ENCODE assay signal across 8 mouse cellular contexts in the genomic region with DNA sequence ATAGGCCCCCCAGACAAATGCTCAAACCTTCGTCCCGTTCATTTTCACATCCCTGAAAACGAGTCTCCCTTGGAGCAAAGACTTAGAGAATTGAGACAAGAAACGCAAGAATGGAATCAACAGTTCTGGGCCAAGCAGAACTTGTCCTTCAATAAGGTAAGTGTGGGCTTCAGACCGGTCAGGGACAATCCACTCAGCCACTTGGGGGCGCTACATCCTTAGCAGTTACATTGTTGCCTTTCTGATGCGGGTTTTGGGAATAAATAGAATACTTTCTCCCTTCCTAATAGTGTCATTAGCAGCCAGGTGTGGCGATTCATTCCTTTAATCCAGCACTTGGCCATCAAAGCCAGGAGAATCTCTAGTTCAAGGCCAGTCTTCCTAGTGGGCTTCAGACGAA. TPM values are rescaled to one million over a fixed set of nuclear protein-coding genes. Genes with fewer than 3 reads are reported as not detected.
DNase-seq lines count a peak whose midpoint lies in the region; ATAC-seq and TF ChIP-seq lines count a peak whose summit lies in the region.

No protein-coding gene starts in this region.

- H3K4me2 ChIP-seq in lung, postnatal 0 days (replicated peaks; ENCODE audit: low read depth, low read length), result no peak overlapping the region
- no peak overlapping the region for H3K4me2 ChIP-seq in hindbrain, embryonic 14.5 days (replicated peaks)

- peak; percentile 46; the same call in 1 of the 2 replicates for TF ChIP-seq CTCF in brain, embryonic 14.5 days (IDR thresholded peaks at IDR 0.05; ENCODE audit: borderline replicate concordance, extremely low read depth, insufficient read depth, insufficient read length)
- peak; percentile 77 for TF ChIP-seq CTCF in lung, postnatal 0 days (IDR thresholded peaks at IDR 0.05)

- no peak overlapping the region for H3K27ac ChIP-seq in lung, postnatal 0 days (ENCODE audit: low read length)
- H3K27ac ChIP-seq in hindbrain, embryonic 14.5 days, result no peak overlapping the region

- H3K4me1 ChIP-seq in lung, postnatal 0 days (ENCODE audit: insufficient read depth, low read depth, low read length), result no peaks in the 10 kb centered on the region
- peaks cover 2% of the 10 kb centered on the region; the same call in 1 of the 2 replicates for H3K4me1 ChIP-seq in hindbrain, embryonic 14.5 days (replicated peaks; ENCODE audit: control insufficient read depth, insufficient read depth, low read length)

- no peak overlapping the region for H3K4me3 ChIP-seq in lung, postnatal 0 days (ENCODE audit: low read depth, low read length)
- no peak overlapping the region for H3K4me3 ChIP-seq in hindbrain, embryonic 14.5 days (replicated peaks; ENCODE audit: low read length)

- no peak for ATAC-seq in lung, postnatal 0 days
- no peak for ATAC-seq in hindbrain, embryonic 14.5 days (ENCODE audit: low FRiP score)

- no peak overlapping the region for H3K9ac ChIP-seq in lung, postnatal 0 days (replicated peaks; ENCODE audit: low read depth)
- H3K9ac ChIP-seq in hindbrain, embryonic 14.5 days, result no peak overlapping the region

- TF ChIP-seq POLR2A in brain, embryonic 14.5 days (IDR thresholded peaks at IDR 0.05; ENCODE audit: borderline replicate concordance, extremely low read depth, insufficient read depth, insufficient read length, poor library complexity, severe bottlenecking), result no peak

- no peaks in the 10 kb centered on the region for H3K9me3 ChIP-seq in lung, postnatal 0 days (ENCODE audit: low read length)
- H3K9me3 ChIP-seq in hindbrain, embryonic 14.5 days (ENCODE audit: control insufficient read depth, low read length), result no peaks in the 10 kb centered on the region

- peak; percentile 57 to 81 for DNase-seq in heart, postnatal 10 days
- no peak for DNase-seq in heart, adult 8-10 months (ENCODE audit: low spot score)
- peak; percentile 72 for DNase-seq in right cerebral cortex, postnatal 4 days
- DNase-seq in right cerebral cortex, adult 2 months (ENCODE audit: low spot score in 2 of 2), result no peak
- DNase-seq in brain, embryonic 14.5 days (ENCODE audit: low read depth), result no peak
- peak; percentile 42 for DNase-seq in lung, postnatal 0 days (ENCODE audit: low spot score)
- no peak for DNase-seq in left cerebral cortex, adult 8-10 months (ENCODE audit: low spot score in 2 of 2)
- no peak for DNase-seq in hindbrain, embryonic 14.5 days (ENCODE audit: low spot score)

- peaks cover 4% of the 10 kb centered on the region; the same call in 1 of the 2 replicates for H3K36me3 ChIP-seq in lung, postnatal 0 days (ENCODE audit: insufficient read depth, low read length)
- peaks cover 38% of the 10 kb centered on the region for H3K36me3 ChIP-seq in hindbrain, embryonic 14.5 days (replicated peaks; ENCODE audit: control insufficient read depth, insufficient read depth)

- intact Hi-C loops in heart, postnatal 10 days (cut with DNase I), result no loop called here

- no peak for TF ChIP-seq EP300 in lung, postnatal 0 days (IDR thresholded peaks at IDR 0.05)

- H3K27me3 ChIP-seq in lung, postnatal 0 days (replicated peaks; ENCODE audit: insufficient read depth, low read length), result no peaks in the 10 kb centered on the region
- no peaks in the 10 kb centered on the region for H3K27me3 ChIP-seq in hindbrain, embryonic 14.5 days (ENCODE audit: control insufficient read depth, insufficient read depth, low read length)

- WGBS in lung, postnatal 0 days, result 72% methylated on average over 9 of the region's 9 CpGs
- WGBS in hindbrain, embryonic 14.5 days, result 74% methylated on average over 9 of the region's 9 CpGs

RNA-seq across cellular contexts. Expression of gene Apopt1, which starts 9.6 kb away (rescaled TPM):
- 10 to 100 TPM; 39.6 to 41.5 TPM for total RNA-seq in heart, postnatal 10 days (2021)
- 10 to 100 TPM; 33.7 to 37.7 (median 35.0) TPM for total RNA-seq in heart, adult 8-10 months (2022)
- 31.9 and 35.4 TPM in 2 replicates for polyA plus RNA-seq in brain, embryonic 14.5 days (2012; rRNA removed)
- 42.3 and 43.1 TPM in 2 replicates for polyA plus RNA-seq in lung, postnatal 0 days (2015; fragmentation: Nextera tagmentation; extraction: Ambion mirVana)
- 10 to 100 TPM; 38.6 to 41.1 (median 39.6) TPM for total RNA-seq in left cerebral cortex, adult 8-10 months (2022)
- 48.2 and 61.4 TPM in 2 replicates for polyA plus RNA-seq in hindbrain, embryonic 14.5 days (2014; fragmentation: Nextera tagmentation; extraction: Ambion mirVana)

RNA-seq across cellular contexts. Expression of gene Bag5, which starts 9.6 kb away (rescaled TPM):
- 10 to 100 TPM; 29.1 to 32.7 TPM for total RNA-seq in heart, postnatal 10 days (2021)
- 10 to 100 TPM; 18.9 to 20.1 (median 19.6) TPM for total RNA-seq in heart, adult 8-10 months (2022)
- 31.1 and 40.7 TPM in 2 replicates for polyA plus RNA-seq in brain, embryonic 14.5 days (2012; rRNA removed)
- 48.9 and 52.5 TPM in 2 replicates for polyA plus RNA-seq in lung, postnatal 0 days (2015; fragmentation: Nextera tagmentation; extraction: Ambion mirVana)
- 10 to 100 TPM; 59.0 to 65.9 (median 59.6) TPM for total RNA-seq in left cerebral cortex, adult 8-10 months (2022)
- polyA plus RNA-seq in hindbrain, embryonic 14.5 days (2014; fragmentation: Nextera tagmentation; extraction: Ambion mirVana), result 65.5 and 71.6 TPM in 2 replicates

RNA-seq across cellular contexts. Expression of gene Klc1, which starts 36.0 kb away (rescaled TPM):
- 100 to 1,000 TPM; 151 to 166 TPM for total RNA-seq in heart, postnatal 10 days (2021)
- 10 to 100 TPM; 73.6 to 90.4 (median 83.5) TPM for total RNA-seq in heart, adult 8-10 months (2022)
- 500 and 599 TPM in 2 replicates for polyA plus RNA-seq in brain, embryonic 14.5 days (2012; rRNA removed)
- polyA plus RNA-seq in lung, postnatal 0 days (2015; fragmentation: Nextera tagmentation; extraction: Ambion mirVana), result 86.1 and 89.6 TPM in 2 replicates
- 100 to 1,000 TPM; 689 to 762 (median 731) TPM for total RNA-seq in left cerebral cortex, adult 8-10 months (2022)
- polyA plus RNA-seq in hindbrain, embryonic 14.5 days (2014; fragmentation: Nextera tagmentation; extraction: Ambion mirVana), result 586 and 635 TPM in 2 replicates

RNA-seq across cellular contexts. Expression of gene Trmt61a, which starts 44.7 kb away (rescaled TPM):
- 1 to 10 TPM; 6.4 to 8.3 TPM for total RNA-seq in heart, postnatal 10 days (2021)
- 1 to 10 TPM; 4.0 to 5.9 (median 4.9) TPM for total RNA-seq in heart, adult 8-10 months (2022)
- polyA plus RNA-seq in brain, embryonic 14.5 days (2012; rRNA removed), result 21.9 and 27.9 TPM in 2 replicates
- polyA plus RNA-seq in lung, postnatal 0 days (2015; fragmentation: Nextera tagmentation; extraction: Ambion mirVana), result 4.3 and 4.5 TPM in 2 replicates
- total RNA-seq in left cerebral cortex, adult 8-10 months (2022), result 10 to 100 TPM; 18.6 to 22.6 (median 20.8) TPM
- polyA plus RNA-seq in hindbrain, embryonic 14.5 days (2014; fragmentation: Nextera tagmentation; extraction: Ambion mirVana), result 6.1 and 7.2 TPM in 2 replicates

RNA-seq across cellular contexts. Expression of gene Ckb, which starts 50.5 kb away (rescaled TPM):
- 100 to 1,000 TPM; 127 to 140 TPM for total RNA-seq in heart, postnatal 10 days (2021)
- 10 to 100 TPM; 57.4 to 70.8 (median 63.8) TPM for total RNA-seq in heart, adult 8-10 months (2022)
- polyA plus RNA-seq in brain, embryonic 14.5 days (2012; rRNA removed), result 1,393 and 1,883 TPM in 2 replicates
- 153 TPM in 2 replicates for polyA plus RNA-seq in lung, postnatal 0 days (2015; fragmentation: Nextera tagmentation; extraction: Ambion mirVana)
- 1,000 to 10,000 TPM; 1,860 to 1,987 (median 1,908) TPM for total RNA-seq in left cerebral cortex, adult 8-10 months (2022)
- 1,434 and 1,576 TPM in 2 replicates for polyA plus RNA-seq in hindbrain, embryonic 14.5 days (2014; fragmentation: Nextera tagmentation; extraction: Ambion mirVana)

Comparison
In these comparisons a context has a peak if more than half of its experiments do, and no peak if none do; other contexts are left out.
1. DNase-seq: peak in heart, postnatal 10 days (2 of 2), right cerebral cortex, postnatal 4 days (single experiment) and lung, postnatal 0 days (single experiment); none in heart, adult 8-10 months (single experiment), right cerebral cortex, adult 2 months (0 of 2), brain, embryonic 14.5 days (single experiment), left cerebral cortex, adult 8-10 months (0 of 2) and hindbrain, embryonic 14.5 days (single experiment).
2. RNA of gene Klc1, which starts 36.0 kb away (total RNA-seq): 689 to 762 TPM in left cerebral cortex, adult 8-10 months; 151 to 166 TPM in heart, postnatal 10 days and 73.6 to 90.4 TPM in heart, adult 8-10 months; every median in the first group is over 4 times any median in the second.